Mouse (Mus musculus): ENCODE data around the gene Lpp. TPM values are rescaled to one million over a fixed set of nuclear protein-coding genes. Genes with fewer than 3 reads are reported as not detected.

The Lpp gene
- polyA plus RNA-seq, 1 experiment from 2014 or later = 37.9 TPM

- Histone ChIP-seq H3K36me3 (no peaks in the 10 kb centered on the region), H3K4me2 (no peak overlapping the region), H3K4me3 (no peak overlapping the region), H3K27ac (replicated peaks) (no peak overlapping the region), H3K27me3 (replicated peaks) (no peaks in the 10 kb centered on the region), H3K9me3 (no peaks in the 10 kb centered on the region), H3K9ac (no peak overlapping the region), H3K4me1 (no peaks in the 10 kb centered on the region)
- 74% methylated on average over 8 of the region's 8 CpGs for WGBS
- no peak for ATAC-seq (ENCODE audit: extremely low read depth, insufficient number of reproducible peaks, low FRiP score, low TSS enrichment)
Measured at GRCm38 (mm10) chr16:24778432-24779274, 385.3 kb downstream of the Lpp start.

- no peaks in the 10 kb centered on the region for H3K27me3 ChIP-seq (replicated peaks)
- WGBS = 72% methylated on average over 7 of the region's 7 CpGs
- no peak overlapping the region for H3K4me3 ChIP-seq
- H3K36me3 ChIP-seq = no peaks in the 10 kb centered on the region
- no peak overlapping the region for H3K4me2 ChIP-seq
- no peak overlapping the region for H3K27ac ChIP-seq (replicated peaks)
- ATAC-seq (ENCODE audit: extremely low read depth, insufficient number of reproducible peaks, low FRiP score, low TSS enrichment) = no peak
- no peak overlapping the region for H3K9ac ChIP-seq
- no peaks in the 10 kb centered on the region for H3K4me1 ChIP-seq
- no peaks in the 10 kb centered on the region for H3K9me3 ChIP-seq
Measured at GRCm38 (mm10) chr16:24780545-24780944, 387.2 kb downstream of the Lpp start.

GRCm38 (mm10) chr16:24781922-24782321 is 388.6 kb downstream of the Lpp start:
- Histone ChIP-seq H3K9ac (no peak overlapping the region), H3K4me3 (no peak overlapping the region), H3K27ac (replicated peaks) (no peak overlapping the region), H3K9me3 (no peaks in the 10 kb centered on the region), H3K27me3 (replicated peaks) (no peaks in the 10 kb centered on the region), H3K4me1 (no peaks in the 10 kb centered on the region), H3K4me2 (no peak overlapping the region), H3K36me3 (no peaks in the 10 kb centered on the region)
- 65% methylated on average over 3 of the region's 3 CpGs for WGBS
- ATAC-seq (ENCODE audit: extremely low read depth, insufficient number of reproducible peaks, low FRiP score, low TSS enrichment) = no peak

GRCm38 (mm10) chr16:24785651-24786050 is 392.3 kb downstream of the Lpp start:
- ATAC-seq (ENCODE audit: extremely low read depth, insufficient number of reproducible peaks, low FRiP score, low TSS enrichment) = no peak
- no peaks in the 10 kb centered on the region for H3K9me3 ChIP-seq
- no peak overlapping the region for H3K4me3 ChIP-seq
- H3K27ac ChIP-seq (replicated peaks) = no peak overlapping the region
- no peaks in the 10 kb centered on the region for H3K27me3 ChIP-seq (replicated peaks)
- H3K4me1 ChIP-seq = no peaks in the 10 kb centered on the region
- no peak overlapping the region for H3K9ac ChIP-seq
- H3K36me3 ChIP-seq = no peaks in the 10 kb centered on the region
- H3K4me2 ChIP-seq = no peak overlapping the region
- WGBS = 84% methylated on average over 1 of the region's 1 CpGs

- Histone ChIP-seq H3K4me2 (no peak overlapping the region), H3K4me1 (0 out of 2 replicates have a peak, but pooled peaks cover 5% of the 10 kb centered on the region), H3K9ac (no peak overlapping the region), H3K9me3 (no peaks in the 10 kb centered on the region), H3K36me3 (no peaks in the 10 kb centered on the region), H3K27ac (replicated peaks) (no peak overlapping the region), H3K4me3 (no peak overlapping the region), H3K27me3 (replicated peaks) (no peaks in the 10 kb centered on the region)
- ATAC-seq (ENCODE audit: extremely low read depth, insufficient number of reproducible peaks, low FRiP score, low TSS enrichment) = no peak
- WGBS = 62% methylated on average over 3 of the region's 3 CpGs
Measured at GRCm38 (mm10) chr16:24788973-24789372, 395.7 kb downstream of the Lpp start.

GRCm38 (mm10) chr16:24791387-24791786 is 398.1 kb downstream of the Lpp start:
- H3K4me3 ChIP-seq = no peak overlapping the region
- no peaks in the 10 kb centered on the region for H3K36me3 ChIP-seq
- H3K9ac ChIP-seq = no peak overlapping the region
- H3K27me3 ChIP-seq (replicated peaks) = no peaks in the 10 kb centered on the region
- 0 out of 2 replicates have a peak, but pooled peaks cover 5% of the 10 kb centered on the region for H3K4me1 ChIP-seq
- H3K4me2 ChIP-seq = no peak overlapping the region
- 88% methylated on average over 1 of the region's 1 CpGs for WGBS
- no peak for ATAC-seq (ENCODE audit: extremely low read depth, insufficient number of reproducible peaks, low FRiP score, low TSS enrichment)
- H3K27ac ChIP-seq (replicated peaks) = no peak overlapping the region
- no peaks in the 10 kb centered on the region for H3K9me3 ChIP-seq

- H3K9ac ChIP-seq = no peak overlapping the region
- H3K4me3 ChIP-seq = no peak overlapping the region
- 0 out of 2 replicates have a peak, but pooled peaks cover 5% of the 10 kb centered on the region for H3K4me1 ChIP-seq
- no peaks in the 10 kb centered on the region for H3K9me3 ChIP-seq
- 81% methylated on average over 4 of the region's 4 CpGs for WGBS
- H3K27ac ChIP-seq (replicated peaks) = no peak overlapping the region
- no peak for ATAC-seq (ENCODE audit: extremely low read depth, insufficient number of reproducible peaks, low FRiP score, low TSS enrichment)
- no peaks in the 10 kb centered on the region for H3K36me3 ChIP-seq
- H3K4me2 ChIP-seq = no peak overlapping the region
- no peaks in the 10 kb centered on the region for H3K27me3 ChIP-seq (replicated peaks)
Measured at GRCm38 (mm10) chr16:24791984-24792383, 398.7 kb downstream of the Lpp start.

- Histone ChIP-seq H3K4me3 (no peak overlapping the region), H3K4me2 (no peak overlapping the region), H3K9ac (no peak overlapping the region), H3K27ac (replicated peaks) (no peak overlapping the region), H3K27me3 (replicated peaks) (no peaks in the 10 kb centered on the region), H3K4me1 (0 out of 2 replicates have a peak, but pooled peaks cover 5% of the 10 kb centered on the region), H3K36me3 (no peaks in the 10 kb centered on the region), H3K9me3 (no peaks in the 10 kb centered on the region)
- 79% methylated on average over 4 of the region's 4 CpGs for whole genome bisulfite sequencing
- no peak for ATAC-seq (ENCODE audit: extremely low read depth, insufficient number of reproducible peaks, low FRiP score, low TSS enrichment)
Measured at GRCm38 (mm10) chr16:24792836-24793235, 399.5 kb downstream of the Lpp start.

GRCm38 (mm10) chr16:24794665-24795064 is 401.4 kb downstream of the Lpp start:
- Histone ChIP-seq H3K9me3 (no peaks in the 10 kb centered on the region), H3K27me3 (replicated peaks) (no peaks in the 10 kb centered on the region), H3K27ac (replicated peaks) (no peak overlapping the region), H3K9ac (no peak overlapping the region), H3K36me3 (no peaks in the 10 kb centered on the region), H3K4me2 (no peak overlapping the region), H3K4me1 (0 out of 2 replicates have a peak, but pooled peaks cover 5% of the 10 kb centered on the region), H3K4me3 (no peak overlapping the region)
- 68% methylated on average over 2 of the region's 2 CpGs for WGBS
- ATAC-seq (ENCODE audit: extremely low read depth, insufficient number of reproducible peaks, low FRiP score, low TSS enrichment) = no peak

GRCm38 (mm10) chr16:24801355-24801754 is 408.0 kb downstream of the Lpp start:
- Histone ChIP-seq H3K9me3 (no peaks in the 10 kb centered on the region), H3K27ac (replicated peaks) (no peak overlapping the region), H3K4me3 (no peak overlapping the region), H3K9ac (no peak overlapping the region), H3K36me3 (no peaks in the 10 kb centered on the region), H3K4me1 (peaks cover 18% of the 10 kb centered on the region), H3K4me2 (no peak overlapping the region), H3K27me3 (replicated peaks) (no peaks in the 10 kb centered on the region)
- no peak for ATAC-seq (ENCODE audit: extremely low read depth, insufficient number of reproducible peaks, low FRiP score, low TSS enrichment)
- WGBS = 42% methylated on average over 4 of the region's 4 CpGs

GRCm38 (mm10) chr16:24801780-24802179 is 408.5 kb downstream of the Lpp start:
- H3K9ac ChIP-seq = no peak overlapping the region
- no peaks in the 10 kb centered on the region for H3K9me3 ChIP-seq
- no peak for ATAC-seq (ENCODE audit: extremely low read depth, insufficient number of reproducible peaks, low FRiP score, low TSS enrichment)
- H3K27ac ChIP-seq (replicated peaks) = no peak overlapping the region
- 87% methylated on average over 1 of the region's 1 CpGs for whole genome bisulfite sequencing
- no peak overlapping the region for H3K4me3 ChIP-seq
- no peaks in the 10 kb centered on the region for H3K27me3 ChIP-seq (replicated peaks)
- peaks cover 18% of the 10 kb centered on the region for H3K4me1 ChIP-seq
- H3K36me3 ChIP-seq = no peaks in the 10 kb centered on the region
- no peak overlapping the region for H3K4me2 ChIP-seq

GRCm38 (mm10) chr16:24806093-24806492 is 412.8 kb downstream of the Lpp start:
- H3K27me3 ChIP-seq (replicated peaks) = no peaks in the 10 kb centered on the region
- no peaks in the 10 kb centered on the region for H3K36me3 ChIP-seq
- WGBS = 86% methylated on average over 1 of the region's 1 CpGs
- no peak overlapping the region for H3K4me3 ChIP-seq
- no peak for ATAC-seq (ENCODE audit: extremely low read depth, insufficient number of reproducible peaks, low FRiP score, low TSS enrichment)
- no peaks in the 10 kb centered on the region for H3K9me3 ChIP-seq
- peaks cover 12% of the 10 kb centered on the region for H3K4me1 ChIP-seq
- no peak overlapping the region for H3K4me2 ChIP-seq
- no peak overlapping the region for H3K9ac ChIP-seq
- H3K27ac ChIP-seq (replicated peaks) = no peak overlapping the region

All from heart, embryonic 13.5 days (tissue).